Mouse (Mus musculus) limb, embryonic 14.5 days (tissue): Measurements from ENCODE around the gene Smarca4. TPM values are rescaled to one million over a fixed set of nuclear protein-coding genes. Genes with fewer than 3 reads are reported as not detected.

Experiments
- ATAC-seq: fragments of 200-750 bp; cut with Nextera tagmentation; 2 replicates; pipeline ENCODE4 v1.8.0; 2017; ENCODE audit warnings: low read depth, moderate number of reproducible peaks, moderate TSS enrichment; ENCODE audit not compliant: low FRiP score
- DNase-seq: peaks from one replicate; pipeline ENCODE4 v3.0.0-alpha.2; 2015; ENCODE audit warnings: low spot score
- H3K27ac ChIP-seq: fragments of 300-500 bp; sonication (generic); replicated peaks from 2 replicates; pipeline ENCODE4 v1.5.1; 2014; ENCODE audit warnings: low read depth, mild to moderate bottlenecking, low read length, moderate library complexity, mixed read lengths
- H3K27me3 ChIP-seq: fragments of 300-500 bp; sonication (generic); 2 replicates; pipeline ENCODE4 v1.6.1; 2014; ENCODE audit warnings: low read length, mixed read lengths; ENCODE audit not compliant: control insufficient read depth, insufficient read depth
- H3K36me3 ChIP-seq: fragments of 300-500 bp; sonication (generic); 2 replicates; pipeline ENCODE4 v1.6.1; 2014; ENCODE audit warnings: mild to moderate bottlenecking, low read length, moderate library complexity, mixed read lengths; ENCODE audit not compliant: control insufficient read depth, insufficient read depth
- H3K4me1 ChIP-seq: fragments of 300-500 bp; sonication (generic); 2 replicates; pipeline ENCODE4 v1.6.1; 2014; ENCODE audit warnings: antibody characterized with exemption, low read length, mixed read lengths; ENCODE audit not compliant: control insufficient read depth, insufficient read depth
- H3K4me2 ChIP-seq: fragments of 300-500 bp; sonication (generic); replicated peaks from 2 replicates; pipeline ENCODE4 v1.6.1; 2014; ENCODE audit warnings: low read depth, mild to moderate bottlenecking, low read length, moderate library complexity; ENCODE audit not compliant: severe bottlenecking
- H3K4me3 ChIP-seq: fragments of 300-500 bp; sonication (generic); replicated peaks from 2 replicates; pipeline ENCODE4 v1.5.1; 2014; ENCODE audit warnings: low read length
- H3K9ac ChIP-seq: fragments of 300-500 bp; sonication (generic); 2 replicates; pipeline ENCODE4 v1.6.1; 2014; ENCODE audit warnings: mild to moderate bottlenecking, low read depth, low read length, moderate library complexity; ENCODE audit not compliant: severe bottlenecking
- H3K9me3 ChIP-seq: fragments of 300-500 bp; sonication (generic); 2 replicates; pipeline ENCODE4 v1.6.1; 2016; ENCODE audit warnings: low read length; ENCODE audit not compliant: control insufficient read depth
- POLR2A ChIP-seq: fragments of 200-500 bp; IDR thresholded peaks from 2 replicates; pipeline ENCODE4 v1.8.0; 2012; ENCODE audit warnings: inconsistent platforms, mild to moderate bottlenecking, moderate library complexity, borderline replicate concordance; ENCODE audit not compliant: insufficient read depth, insufficient read length; ENCODE audit errors: extremely low read depth
- WGBS: fragments of 180-500 bp; shearing (Covaris S2); extraction: QIAGEN DNeasy Blood & Tissue Kit; methylation state at CpG from one replicate; pipeline ENCODE4 v1.1.7; 2014; 5-methylcytosine and 5-hydroxymethylcytosine counted together
- polyA plus RNA-seq, 2 experiments: library from polyadenylated mRNA; depleted of rRNA in 1 of 2; stranded (reverse) in 1 of 2; unstranded in 1 of 2; fragments of >200 nt; fragmentation: Nextera tagmentation in 1 of 2; extraction: Ambion mirVana in 1 of 2; gene quantifications; 2 replicates each; pipeline versions ENCODE4 v1.2.1 to v1.2.3; 2012 to 2014

Smarca4 gene
- polyA plus RNA-seq, 2 experiments: 81.1 to 94.4 TPM

DNA sequence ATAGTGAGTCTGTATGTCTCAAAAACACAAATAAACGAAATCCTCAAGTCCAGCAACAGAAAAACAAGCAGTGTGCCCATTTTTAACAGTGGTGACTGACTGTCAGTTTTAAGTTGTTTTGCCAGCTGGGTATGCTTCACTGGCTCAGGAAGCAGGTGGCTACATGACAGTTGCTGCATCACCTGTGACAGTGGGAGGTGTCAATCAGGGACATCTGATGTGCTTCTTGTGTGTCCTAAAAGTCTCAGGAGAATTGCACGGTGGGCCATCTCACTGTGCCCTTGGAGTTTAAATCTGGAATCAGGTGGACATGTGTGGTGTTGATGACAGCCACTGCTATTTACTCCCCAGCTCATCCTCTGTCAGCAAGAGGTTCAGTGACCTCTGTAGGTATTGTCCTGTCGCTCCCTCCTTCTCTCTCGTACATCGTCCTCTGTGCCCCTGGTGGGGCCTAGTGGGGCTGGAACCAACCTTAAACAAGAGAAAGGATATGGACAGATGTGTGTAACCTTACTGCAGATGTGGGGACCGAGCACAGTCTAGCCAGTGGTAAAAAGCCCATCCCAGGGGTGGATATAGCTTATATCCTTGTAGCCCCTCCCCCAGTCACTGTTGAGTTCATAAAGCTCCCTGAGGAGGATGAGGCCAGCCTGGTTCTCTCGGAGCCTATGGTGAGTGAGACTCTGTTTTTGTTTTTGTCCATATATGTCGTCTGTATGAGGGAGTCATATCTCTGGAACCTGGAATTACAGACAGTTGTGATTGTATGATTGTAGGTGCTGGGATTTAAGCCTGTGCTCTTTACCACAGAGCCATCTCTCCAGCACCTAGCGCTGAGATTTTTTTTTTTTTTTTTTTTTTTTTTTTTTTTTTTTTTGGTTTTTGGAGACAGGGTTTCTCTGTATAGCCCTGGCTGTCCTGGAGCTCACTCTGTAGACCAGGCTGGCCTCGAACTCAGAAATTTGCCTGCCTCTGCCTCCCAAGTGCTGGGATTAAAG lies 9.7 kb downstream of the Smarca4 start:
- Histone ChIP-seq H3K36me3 (peaks cover 4% of the 10 kb centered on the region; the same call in 1 of the 2 replicates), H3K4me3 (no peak overlapping the region), H3K9me3 (no peaks in the 10 kb centered on the region), H3K27ac (no peak overlapping the region), H3K4me1 (no peaks in the 10 kb centered on the region), H3K9ac (no peak overlapping the region), H3K4me2 (no peak overlapping the region), H3K27me3 (no peaks in the 10 kb centered on the region)
- ATAC-seq: no peak
- DNase-seq: no peak
- TF ChIP-seq POLR2A: no peak
- 86% methylated on average over 10 of the region's 10 CpGs for WGBS

DNA sequence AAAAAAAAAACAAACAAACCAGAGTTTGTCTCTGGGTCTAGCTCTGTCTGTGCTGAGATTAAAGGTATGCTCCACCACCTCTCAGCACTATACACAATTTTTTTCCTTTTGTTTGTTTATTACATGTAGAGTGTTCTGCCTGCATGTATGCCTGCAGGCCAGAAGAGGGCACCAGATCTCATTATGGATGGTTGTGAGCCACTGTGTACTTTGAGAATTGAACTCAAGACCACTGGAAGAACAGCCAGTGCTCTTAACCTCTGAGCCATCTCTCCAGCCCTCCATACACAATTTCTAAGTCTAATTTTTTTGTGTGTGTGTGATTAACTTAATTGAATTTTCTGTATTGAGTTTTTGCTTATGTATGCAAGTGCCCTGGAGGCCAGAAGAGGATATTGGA lies 10.6 kb downstream of the Smarca4 start:
- peaks cover 4% of the 10 kb centered on the region; the same call in 1 of the 2 replicates for H3K36me3 ChIP-seq
- no peak overlapping the region for H3K4me2 ChIP-seq
- DNase-seq: no peak

GRCm38 (mm10) chr9:21627145-21627795 lies 11.3 kb downstream of the Smarca4 start:
- no peak overlapping the region for H3K4me3 ChIP-seq
- WGBS: 83% methylated on average over 5 of the region's 5 CpGs
- H3K27me3 ChIP-seq: no peaks in the 10 kb centered on the region
- ATAC-seq (no peak), DNase-seq (no peak)
- no peak for TF ChIP-seq POLR2A
- H3K4me1 ChIP-seq: no peaks in the 10 kb centered on the region
- no peak overlapping the region for H3K27ac ChIP-seq
- H3K9ac ChIP-seq: no peak overlapping the region
- no peaks in the 10 kb centered on the region for H3K9me3 ChIP-seq
- peaks cover 4% of the 10 kb centered on the region; the same call in 1 of the 2 replicates for H3K36me3 ChIP-seq
- H3K4me2 ChIP-seq: no peak overlapping the region

More for the DNA sequence above, 10.6 kb downstream of the Smarca4 start:
- TF ChIP-seq POLR2A: no peak
- Histone ChIP-seq H3K4me3 (no peak overlapping the region), H3K9me3 (no peaks in the 10 kb centered on the region), H3K27me3 (no peaks in the 10 kb centered on the region), H3K4me1 (no peaks in the 10 kb centered on the region), H3K27ac (no peak overlapping the region), H3K9ac (no peak overlapping the region)
- ATAC-seq: no peak

- peaks cover 34% of the 10 kb centered on the region for H3K36me3 ChIP-seq
- DNase-seq: no peak
Measured at GRCm38 (mm10) chr9:21630673-21631072, 14.7 kb downstream of the Smarca4 start.

DNA sequence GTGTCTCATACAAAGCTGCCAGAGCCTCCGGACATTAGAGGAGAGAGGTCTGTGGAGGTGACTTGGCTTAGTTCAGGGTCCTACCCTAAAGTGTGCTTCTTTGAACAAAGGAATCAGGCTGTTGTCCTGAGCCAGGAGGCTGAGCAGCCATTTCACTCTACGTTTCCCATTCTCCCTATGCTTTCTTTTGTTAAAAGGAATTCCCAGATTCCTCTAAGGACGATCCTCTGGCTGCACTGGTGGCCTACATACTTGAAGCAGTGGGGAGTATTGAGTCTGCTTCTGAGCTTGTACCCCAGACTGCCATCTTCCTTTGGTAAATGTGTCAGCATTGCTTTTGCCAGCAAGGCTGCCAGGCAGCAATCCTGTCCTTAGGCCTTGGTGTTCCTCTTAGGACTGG lies 17.1 kb downstream of the Smarca4 start:
- Histone ChIP-seq H3K4me3 (no peak overlapping the region), H3K9me3 (no peaks in the 10 kb centered on the region), H3K9ac (no peak overlapping the region), H3K27ac (no peak overlapping the region), H3K4me1 (no peaks in the 10 kb centered on the region), H3K36me3 (peaks cover 58% of the 10 kb centered on the region), H3K4me2 (no peak overlapping the region), H3K27me3 (no peaks in the 10 kb centered on the region)
- no peak for ATAC-seq
- no peak for TF ChIP-seq POLR2A
- no peak for DNase-seq
- WGBS: 81% methylated on average over 3 of the region's 3 CpGs

More at GRCm38 (mm10) chr9:21630673-21631072, 14.7 kb downstream of the Smarca4 start:
- no peak overlapping the region for H3K4me2 ChIP-seq
- H3K4me1 ChIP-seq: no peaks in the 10 kb centered on the region
- no peaks in the 10 kb centered on the region for H3K9me3 ChIP-seq
- no peak for TF ChIP-seq POLR2A
- no peak overlapping the region for H3K9ac ChIP-seq
- ATAC-seq: no peak
- 87% methylated on average over 3 of the region's 3 CpGs for WGBS
- no peak overlapping the region for H3K4me3 ChIP-seq
- H3K27me3 ChIP-seq: no peaks in the 10 kb centered on the region
- no peak overlapping the region for H3K27ac ChIP-seq
